Mouse (Mus musculus) intestine, embryonic 14.5 days (tissue): ENCODE measurements at regions not wholly inside any gene's neighbourhood (a gene's known extent, or its start where the extent isn't known, plus 50 kb on each side); places are given as distances from the start of the nearest gene placed in this dataset.
"Not testable (repeated sequence)": the region's sequence is repeated elsewhere in the genome, so short reads cannot be mapped to it uniquely, and the experiment has no call there.

ENCODE experiments used
- ATAC-seq: fragments of 200-750 bp; cut with Nextera tagmentation; replicated peaks from 2 replicates; pipeline ENCODE4 v1.8.0; 2017; ENCODE audit warnings: low read depth, moderate number of reproducible peaks, moderate TSS enrichment, moderate library complexity; ENCODE audit not compliant: low FRiP score, low TSS enrichment
- DNase-seq: peaks from one replicate; pipeline ENCODE4 v3.0.0-alpha.2; 2018; ENCODE audit warnings: low spot score
- H3K27ac ChIP-seq: fragments of 300-500 bp; sonication (generic); 2 replicates; pipeline ENCODE4 v1.5.1; 2014; ENCODE audit warnings: low read depth, mild to moderate bottlenecking, control low read depth
- H3K27me3 ChIP-seq: fragments of 300-500 bp; sonication (generic); replicated peaks from 2 replicates; pipeline ENCODE4 v1.6.1; 2014; ENCODE audit warnings: low read length, control low read depth; ENCODE audit not compliant: control insufficient read depth, insufficient read depth
- H3K36me3 ChIP-seq: fragments of 300-500 bp; sonication (generic); 2 replicates; pipeline ENCODE4 v1.6.1; 2014; ENCODE audit warnings: low read length, control low read depth; ENCODE audit not compliant: control insufficient read depth, insufficient read depth
- H3K4me1 ChIP-seq: fragments of 300-500 bp; sonication (generic); replicated peaks from 2 replicates; pipeline ENCODE4 v1.6.1; 2014; ENCODE audit warnings: low read length, control low read depth, mixed read lengths; ENCODE audit not compliant: control insufficient read depth, insufficient read depth
- H3K4me2 ChIP-seq: fragments of 300-500 bp; sonication (generic); 2 replicates; pipeline ENCODE4 v1.6.1; 2014; ENCODE audit warnings: low read length
- H3K4me3 ChIP-seq: fragments of 300-500 bp; sonication (generic); 2 replicates; pipeline ENCODE4 v1.5.1; 2014; ENCODE audit warnings: low read depth, low read length, control low read depth, mixed read lengths
- H3K9ac ChIP-seq: fragments of 300-500 bp; sonication (generic); 2 replicates; pipeline ENCODE4 v1.6.1; 2014; ENCODE audit warnings: mild to moderate bottlenecking, low read length
- H3K9me3 ChIP-seq: fragments of 300-500 bp; sonication (generic); 2 replicates; pipeline ENCODE4 v1.6.1; 2016; ENCODE audit warnings: low read length, control low read depth; ENCODE audit not compliant: control insufficient read depth
- WGBS: fragments of 180-500 bp; shearing (Covaris S2); extraction: QIAGEN DNeasy Blood & Tissue Kit; methylation state at CpG from one replicate; pipeline ENCODE4 v1.1.7; 2014; 5-methylcytosine and 5-hydroxymethylcytosine counted together

DNA sequence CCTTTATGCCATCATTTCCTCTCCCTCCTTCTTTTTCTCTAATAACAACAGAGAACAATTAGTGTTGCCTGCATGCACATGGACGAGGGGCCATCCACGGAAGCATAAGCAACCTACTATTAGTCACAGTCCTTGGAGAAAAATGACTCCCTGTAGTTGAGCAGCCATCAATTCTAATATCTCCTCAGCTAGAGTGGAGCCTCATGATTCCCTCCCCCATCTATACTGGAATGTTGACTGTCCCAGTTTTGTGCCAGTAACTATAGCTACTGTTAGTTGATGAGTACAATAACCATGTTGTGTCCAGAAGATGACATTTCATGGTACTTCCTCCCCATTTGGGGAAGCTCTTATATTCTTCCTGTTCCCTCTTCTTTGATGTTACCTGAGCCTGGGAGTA, 64.3 kb upstream of the Rtn4 start:
- H3K4me2 ChIP-seq = no peak overlapping the region
- no peak overlapping the region for H3K9ac ChIP-seq
- WGBS = 73% methylated on average over 2 of the region's 2 CpGs
- no peak for ATAC-seq
- H3K4me3 ChIP-seq = no peak overlapping the region
- H3K4me1 ChIP-seq = no peaks in the 10 kb centered on the region; the same call in 1 of the 2 replicates
- no peak overlapping the region for H3K27ac ChIP-seq
- H3K36me3 ChIP-seq = no peaks in the 10 kb centered on the region
- H3K9me3 ChIP-seq = no peaks in the 10 kb centered on the region
- DNase-seq = no peak
- H3K27me3 ChIP-seq = no peaks in the 10 kb centered on the region

DNA sequence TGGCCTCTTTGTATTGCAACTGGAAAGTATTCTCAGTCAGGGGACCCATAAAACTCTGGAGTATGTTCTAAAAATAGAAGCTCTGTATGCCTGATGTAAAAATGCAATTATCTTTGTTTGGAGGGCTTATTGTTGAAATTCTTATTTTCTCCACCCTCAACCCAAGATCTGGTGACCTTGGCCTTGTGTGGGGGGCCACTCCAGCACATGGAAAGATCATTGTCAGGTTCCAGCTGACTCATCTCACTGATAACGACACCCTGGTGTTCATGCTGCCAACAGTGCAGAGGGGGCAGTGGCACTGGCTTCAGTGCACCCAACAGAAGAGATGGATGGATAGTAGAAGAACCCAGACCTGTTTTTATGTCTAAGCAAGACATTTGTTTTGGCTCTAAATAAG, 60.3 kb upstream of the Rtn4 start:
- no peak for ATAC-seq
- DNase-seq = no peak
- 28% methylated on average over 1 of the region's 1 CpGs for WGBS
- no peak overlapping the region for H3K4me2 ChIP-seq
- peaks cover 10% of the 10 kb centered on the region for H3K4me1 ChIP-seq
- no peak overlapping the region for H3K4me3 ChIP-seq
- H3K36me3 ChIP-seq = no peaks in the 10 kb centered on the region
- H3K9me3 ChIP-seq = no peaks in the 10 kb centered on the region
- H3K27me3 ChIP-seq = no peaks in the 10 kb centered on the region
- H3K9ac ChIP-seq = no peak overlapping the region
- H3K27ac ChIP-seq = no peak overlapping the region

DNA sequence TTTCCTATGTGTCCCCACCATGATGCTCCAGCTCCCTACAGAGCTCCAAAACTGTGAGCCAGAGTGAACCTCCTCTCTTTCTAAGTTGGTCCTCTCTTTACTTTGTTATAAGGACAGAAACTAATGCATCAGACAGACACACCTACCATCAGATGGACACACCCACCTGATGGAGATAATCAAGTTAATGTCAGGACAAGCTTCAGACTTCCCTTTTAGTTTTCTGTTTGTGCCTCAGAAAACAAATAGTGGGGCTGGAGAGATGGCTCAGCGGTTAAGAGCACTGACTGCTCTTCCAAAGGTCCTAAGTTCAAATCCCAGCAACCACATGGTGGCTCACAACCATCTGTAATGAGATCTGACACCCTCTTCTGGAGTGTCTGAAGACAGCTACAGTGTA, 59.5 kb upstream of the Rtn4 start:
- DNase-seq = not testable (repeated sequence)

DNA sequence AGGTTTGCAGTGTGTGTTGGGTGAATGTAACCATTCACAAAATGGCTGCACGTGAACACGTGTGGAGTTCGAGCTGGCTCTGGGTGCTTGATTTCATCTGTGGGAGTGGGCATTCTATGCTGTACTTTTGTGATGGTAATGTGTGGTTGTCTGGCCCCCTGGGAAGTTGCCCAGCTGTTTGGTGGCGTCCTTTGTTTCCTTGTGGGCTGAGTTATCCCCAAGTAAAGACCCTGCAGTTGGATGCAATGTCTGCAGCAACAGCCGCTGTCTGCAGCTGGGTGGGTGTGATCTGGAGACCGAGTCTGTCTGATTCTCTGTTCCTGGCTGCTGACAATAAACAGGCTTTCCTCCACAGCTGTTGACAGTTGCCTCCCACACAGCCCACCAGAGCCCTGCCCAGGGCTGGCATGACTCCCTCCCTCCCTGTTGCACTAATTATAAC, 56.0 kb upstream of the Rtn4 start:
- Histone ChIP-seq H3K4me2 (no peak overlapping the region; the same call in 1 of the 2 replicates), H3K4me1 (peaks cover 11% of the 10 kb centered on the region), H3K36me3 (no peaks in the 10 kb centered on the region), H3K27ac (no peak overlapping the region), H3K4me3 (no peak overlapping the region), H3K9me3 (no peaks in the 10 kb centered on the region), H3K27me3 (no peaks in the 10 kb centered on the region), H3K9ac (0 out of 2 replicates have a peak overlapping the region, but pooled peaks have one; percentile 7)
- DNase-seq = peak; percentile 55
- peak; percentile 61; the same call in 1 of the 2 replicates for ATAC-seq
- WGBS = 34% methylated on average over 6 of the region's 6 CpGs

More for the DNA sequence above, 59.5 kb upstream of the Rtn4 start:
- not testable (repeated sequence) for H3K9me3 ChIP-seq, H3K4me3 ChIP-seq, H3K4me2 ChIP-seq, H3K27me3 ChIP-seq, ATAC-seq, H3K36me3 ChIP-seq, H3K9ac ChIP-seq, H3K27ac ChIP-seq
- peaks cover 11% of the 10 kb centered on the region for H3K4me1 ChIP-seq
- WGBS = 68% methylated on average over 1 of the region's 1 CpGs

DNA sequence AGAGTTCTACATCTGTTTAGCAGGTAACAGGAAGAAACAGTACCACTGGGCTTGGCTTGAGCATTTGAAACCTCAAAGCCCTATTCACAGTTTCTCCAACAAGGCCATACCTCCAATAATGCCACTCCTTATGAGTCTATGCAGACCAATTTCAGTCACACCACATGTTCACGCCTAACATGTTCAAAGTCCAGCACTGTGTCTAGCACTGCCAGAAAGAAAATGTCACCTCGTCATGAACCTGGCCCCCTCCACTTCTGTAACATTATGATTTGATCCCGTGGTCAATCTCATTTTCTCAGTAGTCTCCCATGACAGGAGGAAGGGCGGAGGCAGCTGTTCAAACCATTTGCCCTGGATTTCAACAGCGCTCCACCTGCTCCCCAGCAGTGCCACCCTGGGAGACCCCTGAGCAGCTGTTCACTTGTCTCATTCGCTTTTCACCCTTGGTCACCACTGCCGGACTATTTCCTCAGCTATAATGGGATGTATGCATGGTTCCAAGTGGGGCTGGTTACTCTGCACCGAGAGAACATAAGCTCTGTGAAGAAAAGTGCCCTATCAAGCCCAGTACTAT, 54.6 kb upstream of the Rtn4 start:
- Histone ChIP-seq H3K9me3 (no peaks in the 10 kb centered on the region), H3K4me2 (no peak overlapping the region), H3K4me3 (no peak overlapping the region), H3K27ac (no peak overlapping the region), H3K9ac (no peak overlapping the region), H3K27me3 (no peaks in the 10 kb centered on the region), H3K36me3 (no peaks in the 10 kb centered on the region), H3K4me1 (peaks cover 11% of the 10 kb centered on the region)
- DNase-seq = no peak
- ATAC-seq = no peak
- 85% methylated on average over 8 of the region's 8 CpGs for WGBS

DNA sequence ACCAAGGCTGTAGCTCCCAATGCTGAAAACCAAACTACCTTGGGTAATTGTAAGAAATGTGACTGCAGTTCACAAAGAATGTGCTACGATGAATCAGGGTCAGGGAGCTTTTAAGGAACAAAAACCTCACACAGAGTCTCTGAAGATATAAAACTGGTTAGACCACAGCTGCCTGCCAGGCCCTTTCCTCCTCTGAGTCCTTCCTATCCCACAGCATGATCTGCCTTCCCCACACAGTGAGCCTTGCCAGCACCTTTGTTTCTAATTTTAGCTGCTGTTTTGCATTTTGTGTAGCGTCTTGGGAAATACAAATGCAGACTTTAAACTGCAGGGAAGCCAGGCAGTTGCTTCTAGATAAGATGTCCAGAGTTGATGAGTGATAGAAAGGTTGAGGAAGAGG, 53.9 kb upstream of the Rtn4 start:
- H3K36me3 ChIP-seq = no peaks in the 10 kb centered on the region
- no peak overlapping the region for H3K4me3 ChIP-seq
- H3K4me1 ChIP-seq = peaks cover 11% of the 10 kb centered on the region
- H3K27me3 ChIP-seq = no peaks in the 10 kb centered on the region
- H3K9me3 ChIP-seq = no peaks in the 10 kb centered on the region
- DNase-seq = no peak
- WGBS = 34% methylated on average over 2 of the region's 2 CpGs
- H3K27ac ChIP-seq = no peak overlapping the region
- H3K4me2 ChIP-seq = no peak overlapping the region
- no peak overlapping the region for H3K9ac ChIP-seq
- no peak for ATAC-seq
